Mouse (Mus musculus) adrenal gland, adult (tissue): Measurements from ENCODE around the gene Gm17662.
A peak's percentile ranks its signal among the peaks of the same experiment; 100 is the strongest.

Source experiments
- DNase-seq, 2 experiments: peaks; one replicate each; pipeline ENCODE4 v3.0.0; 2022 to 2023; ENCODE audit warnings: low spot score in 1 of 2; ENCODE audit not compliant: inconsistent age in 2 of 2

The Gm17662 gene

DNA sequence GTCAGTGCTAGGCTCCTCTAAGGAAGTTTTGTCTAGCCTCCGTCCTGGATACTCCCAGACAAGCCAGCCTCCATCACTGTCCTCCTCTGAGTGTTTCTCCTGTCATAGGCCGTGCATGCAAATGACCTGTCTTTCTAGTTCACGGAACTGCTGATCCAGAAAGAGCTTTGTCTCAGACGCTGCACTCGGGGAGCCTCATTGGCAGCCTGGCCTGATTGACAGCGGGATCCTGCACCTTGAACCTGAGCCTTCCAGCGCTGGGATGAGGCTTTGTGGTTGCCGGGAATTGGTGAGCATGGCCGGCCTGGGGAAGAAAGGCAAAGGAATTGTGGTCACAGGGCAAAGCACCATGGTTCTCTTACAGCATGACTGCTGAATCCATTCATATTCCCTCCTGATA lies 30.4 kb downstream of the Gm17662 start:
- DNase-seq: no peak

GRCm38 (mm10) chr4:104888499-104889262 lies 31.6 kb downstream of the Gm17662 start:
- DNase-seq: no peak

DNA sequence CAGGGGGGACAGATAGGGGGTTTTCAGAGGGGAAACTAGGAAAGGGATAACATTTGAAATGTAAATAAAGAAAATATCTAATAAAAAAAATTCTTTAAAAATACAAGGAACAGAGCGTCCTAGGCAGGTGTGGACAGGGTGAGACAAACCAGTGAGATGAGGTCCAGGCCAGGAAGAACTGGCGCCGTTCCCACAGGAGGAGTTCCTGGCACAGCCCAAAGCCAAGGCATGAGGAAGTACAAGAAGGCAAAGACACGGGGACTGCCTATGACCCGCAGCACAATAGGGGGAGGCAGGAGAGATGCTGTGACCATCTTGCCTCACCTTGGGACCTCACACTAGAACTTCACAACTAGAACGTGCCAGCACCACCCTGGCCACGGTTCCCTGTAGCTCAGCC lies 34.6 kb downstream of the Gm17662 start:
- DNase-seq: no peak

DNA sequence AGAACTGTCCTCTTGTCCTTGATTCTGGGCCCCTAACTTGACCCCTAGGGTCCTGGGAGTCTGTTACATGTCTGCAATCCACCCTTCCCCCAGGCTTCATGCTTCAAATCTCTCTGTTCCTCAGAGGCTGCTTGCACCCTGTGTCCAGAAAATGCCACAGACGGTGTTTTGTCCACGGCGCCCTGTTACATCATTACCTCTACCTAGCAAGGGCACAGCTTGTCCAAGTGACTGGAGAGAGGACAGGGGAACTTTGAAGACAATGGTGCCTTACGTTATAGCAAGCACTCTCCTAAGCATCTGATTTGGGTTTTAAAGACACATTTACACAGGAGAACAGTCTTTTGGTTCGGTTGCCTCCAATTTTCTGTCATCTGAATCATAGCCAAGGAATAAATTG lies 36.5 kb downstream of the Gm17662 start:
- DNase-seq: no peak

- DNase-seq: peak; percentile 45 to 75
Observed at GRCm38 (mm10) chr4:104894004-104894734, 37.0 kb downstream of the Gm17662 start.

DNA sequence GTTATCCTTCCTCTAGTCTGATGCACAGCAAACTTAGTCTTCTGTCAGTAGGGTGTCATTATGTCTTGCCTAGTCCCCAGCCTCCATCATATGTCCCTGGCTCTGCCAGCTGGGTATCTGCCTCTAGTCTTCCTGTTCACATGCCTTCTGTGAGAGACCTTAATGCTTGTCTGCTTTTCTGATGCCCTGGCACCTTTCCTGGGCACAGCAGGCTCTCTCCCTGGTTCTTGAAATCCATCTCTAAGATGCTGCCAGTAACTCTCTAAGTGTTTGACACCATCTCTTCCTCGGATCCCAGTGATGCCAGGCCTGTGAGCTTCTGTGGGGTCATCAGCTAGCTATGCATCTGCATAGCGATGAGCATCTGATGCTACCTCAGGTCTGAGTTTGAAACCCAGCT lies 45.7 kb downstream of the Gm17662 start:
- DNase-seq: no peak

GRCm38 (mm10) chr4:104905049-104905448 lies 47.9 kb downstream of the Gm17662 start:
- no peak for DNase-seq
